Mouse (Mus musculus): ENCODE data around the gene Dcp1a.
"Not testable (repeated sequence)": the region's sequence is repeated elsewhere in the genome, so short reads cannot be mapped to it uniquely, and the experiment has no call there.

The Dcp1a gene

GRCm38 (mm10) chr14:30519323-30519722 is 40.0 kb downstream of the Dcp1a start:
- no peak for DNase-seq (ENCODE audit: low read depth)

DNA sequence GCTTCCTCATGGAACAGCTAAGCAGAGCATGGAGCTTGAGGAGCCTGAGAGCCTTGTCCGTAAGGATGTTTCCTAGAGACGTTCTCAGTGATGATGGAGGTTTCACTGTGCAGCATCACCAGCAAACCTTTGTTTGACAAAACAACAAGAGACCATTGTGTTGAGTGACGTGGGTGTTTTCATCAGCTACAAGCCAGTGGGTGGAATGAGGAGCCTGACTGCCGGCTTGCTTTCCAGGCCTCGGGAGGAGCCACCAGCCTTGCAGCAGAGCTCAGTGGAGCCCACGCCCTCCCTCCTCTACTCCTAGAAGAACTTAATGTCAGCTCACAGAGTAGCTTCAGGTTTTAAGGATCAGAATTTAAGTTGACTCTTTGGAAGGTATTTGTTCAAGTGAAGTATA is 44.0 kb downstream of the Dcp1a start:
- no peak for DNase-seq (ENCODE audit: low read depth)

- no peak for DNase-seq (ENCODE audit: low read depth)
These were observed 49.1 kb downstream of the Dcp1a start for GRCm38 (mm10) chr14:30528392-30528791.

DNA sequence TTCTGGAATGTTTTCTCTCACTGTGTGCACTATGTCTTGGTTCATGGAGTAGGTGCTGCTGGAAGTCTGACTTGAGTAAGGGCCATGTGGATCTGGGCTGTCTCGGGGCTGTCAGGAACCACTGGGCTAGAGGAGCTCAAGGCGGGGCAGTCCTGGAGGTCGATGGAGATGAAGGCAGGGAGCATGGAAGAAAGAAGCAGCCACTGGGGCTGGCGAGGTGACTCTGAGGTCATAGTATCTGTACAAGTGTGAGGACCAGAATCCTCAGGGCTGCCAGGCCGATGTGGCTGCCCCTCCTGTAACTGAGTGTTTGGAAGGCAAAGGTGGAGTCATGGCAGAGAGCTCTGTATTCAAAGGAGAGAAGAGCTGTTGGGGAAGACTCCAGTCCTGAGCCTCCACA is 49.6 kb downstream of the Dcp1a start:
- no peak for DNase-seq (ENCODE audit: low read depth)

DNA sequence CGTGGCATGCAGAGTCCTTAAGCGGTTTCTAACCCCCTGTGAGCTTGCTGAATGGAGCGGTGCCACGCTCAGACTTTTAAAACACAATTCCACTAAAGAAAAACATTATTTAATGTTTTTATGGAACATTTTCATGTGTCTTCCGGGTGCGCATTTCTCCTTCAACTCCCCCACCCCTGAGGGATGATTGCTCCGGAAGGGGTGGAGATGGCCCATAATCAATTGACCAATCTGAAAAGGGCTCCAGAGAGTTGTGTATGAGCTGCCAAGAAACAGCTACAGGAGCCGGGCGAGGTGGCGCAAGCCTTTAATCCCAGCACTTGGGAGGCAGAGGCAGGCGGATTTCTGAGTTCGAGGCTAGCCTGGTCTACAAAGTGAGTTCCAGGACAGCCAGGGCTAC is 50.1 kb downstream of the Dcp1a start:
- DNase-seq (ENCODE audit: low read depth), result no peak

GRCm38 (mm10) chr14:30530726-30531269 is 51.5 kb downstream of the Dcp1a start:
- no peak for DNase-seq (ENCODE audit: low read depth)

GRCm38 (mm10) chr14:30531431-30531830 is 52.1 kb downstream of the Dcp1a start:
- DNase-seq (ENCODE audit: low read depth), result no peak

- no peak for DNase-seq (ENCODE audit: low read depth)
These were observed 52.6 kb downstream of the Dcp1a start for GRCm38 (mm10) chr14:30531896-30532295.

- DNase-seq (ENCODE audit: low read depth), result no peak
These were observed 54.6 kb downstream of the Dcp1a start for GRCm38 (mm10) chr14:30533780-30534450.

DNA sequence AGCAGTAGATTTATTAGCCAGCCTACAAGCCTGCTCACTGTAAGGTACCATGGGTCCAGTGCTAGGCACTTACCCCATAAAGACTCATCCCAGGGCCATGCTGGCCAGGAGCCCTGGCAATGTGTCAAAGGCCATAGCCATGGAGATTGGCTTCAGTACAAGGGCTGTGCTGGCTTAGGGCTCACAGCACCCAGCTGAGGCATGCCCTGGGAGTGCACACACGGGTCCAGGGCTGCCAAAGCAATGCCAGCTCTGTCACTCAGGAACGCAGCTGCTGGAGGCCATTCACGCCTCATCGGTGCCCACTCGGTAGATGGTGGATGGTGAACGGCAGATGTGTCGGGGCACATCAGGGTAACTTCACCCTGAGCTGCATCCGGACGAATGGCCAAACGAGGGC is 62.2 kb downstream of the Dcp1a start:
- DNase-seq (ENCODE audit: low read depth), result no peak

- DNase-seq (ENCODE audit: low read depth), result not testable (repeated sequence)
These were observed 64.0 kb downstream of the Dcp1a start for GRCm38 (mm10) chr14:30543331-30543730.

DNA sequence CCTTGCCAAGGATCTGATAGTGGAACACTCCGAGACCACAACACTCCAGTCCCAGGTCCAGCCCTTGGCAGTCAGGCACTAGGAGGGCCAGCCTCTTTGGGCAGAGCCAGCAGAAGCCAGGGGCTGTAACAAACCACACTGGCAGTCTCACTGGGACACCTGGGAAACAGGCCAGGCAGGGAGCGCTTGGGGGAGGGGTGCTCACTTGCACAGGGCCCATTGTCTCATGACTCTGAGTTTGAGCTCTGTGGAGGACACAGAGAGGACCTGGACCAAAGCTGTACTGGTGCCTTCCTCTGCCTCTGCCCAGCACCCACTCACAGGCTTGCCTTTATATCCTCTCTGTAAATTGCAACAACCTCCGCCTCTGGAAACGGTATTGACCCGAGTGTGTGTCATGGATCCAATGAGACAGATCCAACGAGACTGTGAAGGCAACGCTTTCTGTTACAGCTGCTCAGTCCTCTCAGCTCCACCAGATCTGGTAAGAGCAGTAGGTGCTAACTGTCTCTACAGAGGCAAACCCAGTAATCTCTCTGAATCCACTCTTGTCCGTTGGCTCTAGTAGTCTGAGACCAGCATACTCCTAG is 68.9 kb downstream of the Dcp1a start, which contains the start of gene Tkt:
TSS of gene Tkt (plus strand) at position 229 of the 590 bp plus-strand sequence.
- peak; percentile 82 for DNase-seq (ENCODE audit: low read depth)

GRCm38 (mm10) chr14:30548965-30549776 is 69.8 kb downstream of the Dcp1a start:
- DNase-seq (ENCODE audit: low read depth), result peak; percentile 76

DNA sequence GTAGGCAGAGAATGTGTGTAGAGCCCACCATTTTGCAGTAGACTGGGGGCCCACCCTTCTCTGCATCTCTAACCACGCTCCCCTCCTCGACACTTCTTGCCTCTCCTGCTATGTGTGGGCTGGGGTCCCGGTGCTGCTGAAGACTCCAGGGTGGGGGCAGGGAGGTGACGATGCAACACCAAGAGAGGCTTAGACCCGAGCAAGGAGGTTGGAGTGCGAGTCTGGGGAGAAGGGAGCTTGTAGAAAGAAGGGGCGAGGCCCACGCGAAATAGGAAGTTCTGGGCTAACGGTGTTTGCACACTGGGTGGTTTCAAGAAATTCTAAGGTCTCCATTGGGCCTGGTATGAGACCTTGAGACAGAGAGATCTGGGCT is 70.4 kb downstream of the Dcp1a start:
- DNase-seq (ENCODE audit: low read depth), result no peak

GRCm38 (mm10) chr14:30550232-30551070 is 71.1 kb downstream of the Dcp1a start:
- no peak for DNase-seq (ENCODE audit: low read depth)

DNA sequence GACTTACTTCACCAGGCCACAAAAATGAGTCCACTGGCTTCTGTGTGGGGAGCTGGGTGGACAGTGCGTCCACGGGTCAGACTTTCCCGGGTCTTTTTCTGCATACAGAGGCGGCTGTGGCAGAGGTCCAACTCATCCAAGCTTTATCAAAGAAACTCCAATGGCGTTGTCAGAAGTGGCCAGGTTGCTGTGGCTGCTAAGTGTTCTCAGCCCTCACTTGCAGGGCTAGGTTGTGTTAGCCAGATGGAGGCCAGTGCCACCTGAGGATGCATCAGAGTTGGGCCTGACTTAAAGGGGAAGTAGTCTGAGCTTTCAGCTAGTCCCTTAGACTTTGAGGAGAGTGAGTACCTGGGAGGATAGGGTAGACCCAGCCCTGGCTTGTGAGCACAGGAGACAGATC is 72.2 kb downstream of the Dcp1a start:
- DNase-seq (ENCODE audit: low read depth), result no peak

DNA sequence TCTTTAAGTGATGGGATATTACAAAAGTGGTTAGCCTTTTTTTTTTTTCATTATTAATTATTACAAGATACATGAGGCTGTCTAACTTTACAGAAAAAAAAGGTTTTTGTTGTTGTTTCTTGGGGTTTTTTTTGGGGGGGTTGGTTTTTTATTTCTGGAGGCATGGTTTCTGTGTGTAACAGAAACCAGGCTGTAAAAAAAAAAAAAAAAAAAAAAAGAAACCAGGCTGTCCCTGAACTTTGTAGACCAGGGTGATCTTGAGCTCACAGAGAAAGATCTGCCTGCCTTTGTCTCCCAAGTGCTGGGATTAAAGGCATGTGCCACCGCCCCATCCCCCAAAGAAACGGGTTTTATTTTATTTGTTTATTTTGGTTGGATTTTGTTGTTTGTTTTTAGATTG is 72.6 kb downstream of the Dcp1a start:
- DNase-seq (ENCODE audit: low read depth), result no peak

GRCm38 (mm10) chr14:30553185-30553584 is 73.8 kb downstream of the Dcp1a start:
- peak; percentile 61 for DNase-seq (ENCODE audit: low read depth)

DNA sequence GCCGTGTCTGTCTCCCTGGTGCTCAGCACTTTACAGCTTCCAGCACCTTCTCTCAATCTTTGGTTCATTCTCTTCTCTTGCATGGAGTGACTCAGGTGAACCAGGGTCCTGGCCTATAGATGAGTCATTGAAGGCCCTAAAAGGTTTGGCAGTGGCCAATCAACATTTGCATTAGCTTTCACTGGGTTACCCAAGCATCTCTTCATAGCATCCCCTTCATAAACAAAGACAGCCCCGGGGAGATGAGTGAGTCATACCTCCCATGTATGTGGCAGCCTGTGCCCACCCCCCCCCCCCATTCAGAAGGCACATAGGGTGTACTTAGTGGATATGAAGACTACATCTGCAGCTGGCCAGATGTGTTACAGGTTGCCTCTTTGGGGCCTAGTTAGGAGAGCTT is 77.3 kb downstream of the Dcp1a start:
- DNase-seq (ENCODE audit: low read depth), result no peak

- no peak for DNase-seq (ENCODE audit: low read depth)
These were observed 78.4 kb downstream of the Dcp1a start for GRCm38 (mm10) chr14:30557730-30558129.

GRCm38 (mm10) chr14:30559321-30559850 is 80.1 kb downstream of the Dcp1a start:
- no peak for DNase-seq (ENCODE audit: low read depth)

Data from fibroblast of lung, adult 2 months (primary cell).